Mouse (Mus musculus) C2C12 (cell line): Measurements from ENCODE around the gene Zfp260.

Experiments used
- CEBPB ChIP-seq: IDR thresholded peaks from one replicate; pipeline ENCODE4 v1.6.1; 2011; ENCODE audit warnings: low read depth, mild to moderate bottlenecking, control low read depth, moderate library complexity
- CTCF ChIP-seq: IDR thresholded peaks from one replicate; pipeline ENCODE4 v1.5.1; 2011; ENCODE audit not compliant: control insufficient read depth, insufficient read depth, insufficient read length
- MAX ChIP-seq: IDR thresholded peaks from one replicate; pipeline ENCODE4 v1.6.1; 2011; ENCODE audit warnings: mild to moderate bottlenecking, control low read depth
- USF1 ChIP-seq: IDR thresholded peaks from one replicate; pipeline ENCODE4 v1.6.1; 2011; ENCODE audit warnings: low read depth, mild to moderate bottlenecking, control low read depth, moderate library complexity

DNA sequence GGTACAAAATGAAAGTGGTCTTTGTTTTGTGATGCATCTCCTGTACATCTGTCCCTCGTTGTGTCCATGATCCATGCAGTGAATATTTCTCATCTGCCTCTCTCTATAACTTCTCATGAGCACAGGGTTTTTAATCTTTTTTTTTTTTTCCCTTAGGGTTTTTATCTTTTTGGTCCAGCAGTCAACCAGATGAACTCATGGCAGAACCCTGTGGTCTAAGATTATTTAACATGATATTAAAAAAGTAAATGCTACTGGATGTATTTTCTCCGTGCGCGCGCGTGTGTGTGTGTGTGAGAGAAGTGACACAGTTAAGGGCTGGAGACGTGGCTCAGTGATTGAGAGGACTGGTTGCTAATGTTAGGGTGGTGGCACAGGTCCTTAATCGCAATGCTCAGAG lies 35.3 kb downstream of the Zfp260 start:
- no peak for TF ChIP-seq CTCF
- TF ChIP-seq USF1 = no peak
- no peak for TF ChIP-seq CEBPB
- TF ChIP-seq MAX = no peak
